Mouse (Mus musculus): ENCODE results near the gene Sla2.

GRCm38 (mm10) chr2:156898374-156898773, 11.4 kb upstream of the Sla2 start:
- TF ChIP-seq POLR2A (IDR thresholded peaks at IDR 0.05; ENCODE audit: borderline replicate concordance, extremely low read depth, insufficient read depth, insufficient read length, poor library complexity, severe bottlenecking) (no peak), CTCF (IDR thresholded peaks at IDR 0.05; ENCODE audit: borderline replicate concordance, extremely low read depth, insufficient read depth, insufficient read length) (no peak)
